Mouse (Mus musculus) activated CD4-positive, CD25-positive, alpha-beta regulatory T cell, adult 4 months (primary cell): ENCODE data around the gene Olfr205. TPM values are rescaled to one million over a fixed set of nuclear protein-coding genes. Genes with fewer than 3 reads are reported as not detected.
"Not testable (repeated sequence)": the region's sequence is repeated elsewhere in the genome, so short reads cannot be mapped to it uniquely, and the experiment has no call there.

ENCODE experiments used
- ATAC-seq: one replicate; pipeline ENCODE4 v1.8.0; 2017
- polyA plus RNA-seq, 2 experiments: library from polyadenylated mRNA; unstranded; fragments of 100-300 nt; shearing (Covaris generic); gene quantifications; one replicate each; pipeline ENCODE4 v1.2.1; 2017

Gene Olfr205
- polyA plus RNA-seq: not detected

GRCm38 (mm10) chr16:59331038-59331437 lies at the start of gene Olfr205:
Gene Olfr205, minus strand, starts transcription at chr16:59331138.
- no peak for ATAC-seq

DNA sequence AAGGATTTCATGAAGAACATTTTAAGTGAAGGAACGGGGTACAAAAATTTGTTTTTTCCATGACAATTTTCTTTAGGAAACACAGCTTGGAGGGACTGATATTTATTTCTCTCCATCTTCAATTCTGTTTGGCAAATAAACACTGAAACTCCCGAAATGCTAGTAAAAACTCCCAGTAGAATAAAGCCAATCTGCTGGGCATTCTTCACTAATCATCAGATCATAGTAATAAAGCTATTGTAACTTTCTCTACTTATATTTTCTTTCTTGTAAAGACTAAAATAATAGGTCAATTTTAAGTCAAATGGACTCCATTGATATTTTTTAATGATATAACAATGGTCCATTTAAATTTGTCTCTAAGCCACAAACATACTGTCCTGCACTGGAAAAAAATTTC lies 33.0 kb upstream of the Olfr205 start, which contains the start of gene Olfr209:
Gene Olfr209, minus strand, starts transcription at position 101 of the 400 bp plus-strand sequence.
- ATAC-seq: no peak

GRCm38 (mm10) chr16:59349146-59349545 lies 18.2 kb upstream of the Olfr205 start, which contains the start of gene Olfr206:
Gene Olfr206, minus strand, starts transcription at chr16:59349246.
- ATAC-seq: no peak

GRCm38 (mm10) chr16:59323262-59323661 lies 7.7 kb downstream of the Olfr205 start:
- ATAC-seq: not testable (repeated sequence)

- no peak for ATAC-seq
Measured at GRCm38 (mm10) chr16:59318148-59318547, 12.8 kb downstream of the Olfr205 start, which contains the start of gene Olfr204. Gene Olfr204, minus strand, starts transcription at chr16:59318248.

DNA sequence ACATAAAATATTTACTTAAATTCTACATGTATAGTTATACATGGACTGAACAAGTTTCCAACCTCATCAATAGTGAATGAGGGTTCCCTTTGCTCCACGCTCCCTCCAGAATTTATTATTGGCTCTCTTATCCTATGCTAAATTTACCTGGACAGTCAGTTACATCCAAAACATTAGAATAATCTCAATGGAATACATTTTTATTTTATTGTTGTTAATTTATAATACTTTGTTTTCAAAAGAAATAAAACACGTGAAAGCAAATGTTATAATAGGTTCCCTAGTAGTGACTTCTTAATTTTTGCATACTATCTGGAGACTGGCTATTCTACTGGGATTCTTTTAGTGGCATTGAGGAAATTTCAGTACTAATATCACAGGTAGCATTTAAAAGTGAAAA lies 32.4 kb downstream of the Olfr205 start, which contains the start of gene Olfr203:
Gene Olfr203, plus strand, starts transcription at position 301 of the 400 bp plus-strand sequence.
- no peak for ATAC-seq

- ATAC-seq: not testable (repeated sequence)
Measured at GRCm38 (mm10) chr16:59287576-59287975, 43.4 kb downstream of the Olfr205 start.

DNA sequence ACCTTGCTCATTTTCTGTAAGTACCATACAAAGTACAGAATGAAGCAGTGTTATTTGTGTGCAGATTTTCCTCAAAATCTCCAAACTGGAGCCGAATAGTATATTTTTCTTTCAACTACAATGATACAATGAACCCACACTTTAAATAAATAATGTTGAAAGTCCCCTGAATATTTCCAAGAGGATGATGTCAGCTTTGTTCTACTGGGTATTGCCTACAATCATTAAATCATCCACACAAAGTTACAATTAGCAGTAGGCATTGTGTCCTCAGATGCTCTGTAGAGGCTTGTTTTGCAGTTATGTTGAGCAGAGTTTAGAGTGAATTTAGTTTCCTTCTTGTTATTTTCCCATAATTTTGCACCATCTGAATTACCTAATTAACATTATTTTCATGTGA lies 44.2 kb downstream of the Olfr205 start, which contains the start of gene Olfr202:
Gene Olfr202, minus strand, starts transcription at position 101 of the 400 bp plus-strand sequence.
- ATAC-seq: no peak

DNA sequence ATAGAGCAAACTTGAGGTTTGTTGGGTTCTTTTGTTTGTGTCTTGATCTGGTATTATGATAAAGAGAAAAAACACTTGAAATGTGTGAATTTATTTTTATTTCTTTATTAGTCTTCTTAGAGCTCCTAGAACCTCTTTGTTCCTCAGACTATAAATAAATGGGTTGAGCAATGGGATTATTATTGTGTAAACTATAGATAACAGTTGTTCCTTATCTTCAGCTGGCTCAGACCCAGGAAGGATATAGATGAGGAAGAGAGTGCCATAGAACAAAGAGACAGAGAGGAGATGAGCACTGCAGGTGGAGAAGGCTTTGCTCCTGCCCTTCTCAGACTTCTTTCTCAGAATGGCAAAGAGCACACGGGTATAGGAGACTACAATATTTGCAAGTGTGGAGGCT lies 47.5 kb downstream of the Olfr205 start:
- no peak for ATAC-seq

GRCm38 (mm10) chr16:59280542-59280941 lies 50.4 kb downstream of the Olfr205 start:
- no peak for ATAC-seq

Other genes with a start within 250 kb of the Olfr205 start
- gene Olfr191, start 241.3 kb downstream of the Olfr205 start, polyA plus RNA-seq: not detected
- gene Olfr193, start 219.3 kb downstream of the Olfr205 start, polyA plus RNA-seq: not detected
- gene Olfr194, start 210.1 kb downstream of the Olfr205 start, polyA plus RNA-seq: not detected
- gene Olfr195, start 184.1 kb downstream of the Olfr205 start, polyA plus RNA-seq: not detected
- gene Olfr196, start 160.7 kb downstream of the Olfr205 start, polyA plus RNA-seq: not detected
- gene Olfr198, start 127.6 kb downstream of the Olfr205 start, polyA plus RNA-seq: not detected
- not detected for gene Olfr199, start 111.4 kb downstream of the Olfr205 start, polyA plus RNA-seq
- not detected for gene Olfr201, start 58.5 kb downstream of the Olfr205 start, polyA plus RNA-seq
- under 1 TPM in 1 of 2 experiments, not detected in 1; 0.37 TPM for gene Olfr202, start 44.3 kb downstream of the Olfr205 start, polyA plus RNA-seq
- not detected for gene Olfr203, start 32.3 kb downstream of the Olfr205 start, polyA plus RNA-seq
- gene Olfr204, start 12.9 kb downstream of the Olfr205 start, polyA plus RNA-seq: not detected
- gene Olfr206, start 18.1 kb upstream of the Olfr205 start, polyA plus RNA-seq: not detected
- not detected for gene Olfr209, start 32.9 kb upstream of the Olfr205 start, polyA plus RNA-seq
- gene Gabrr3, start 76.2 kb upstream of the Olfr205 start, polyA plus RNA-seq: not detected
- gene Riox2, start 140.6 kb upstream of the Olfr205 start, polyA plus RNA-seq: 10 to 100 TPM; 81.2 to 94.4 TPM